Mouse (Mus musculus) left cerebral cortex, adult 18-20 months (tissue): ENCODE measurements around the gene 1810010D01Rik. TPM values are rescaled to one million over a fixed set of nuclear protein-coding genes. Genes with fewer than 3 reads are reported as not detected.

ENCODE experiments used
- DNase-seq, 2 experiments: peaks; one replicate each; pipeline ENCODE4 v3.0.0; 2021 to 2022; ENCODE audit warnings: low spot score in 2 of 2, mixed read lengths in 1 of 2
- total RNA-seq, 2 experiments: library from RNA; stranded (reverse); gene quantifications; 2 replicates each; pipeline ENCODE4 v1.2.3; 2021

The 1810010D01Rik gene
- total RNA-seq, 2 experiments from 2014 or later: 0.80 to 0.88 TPM

DNA sequence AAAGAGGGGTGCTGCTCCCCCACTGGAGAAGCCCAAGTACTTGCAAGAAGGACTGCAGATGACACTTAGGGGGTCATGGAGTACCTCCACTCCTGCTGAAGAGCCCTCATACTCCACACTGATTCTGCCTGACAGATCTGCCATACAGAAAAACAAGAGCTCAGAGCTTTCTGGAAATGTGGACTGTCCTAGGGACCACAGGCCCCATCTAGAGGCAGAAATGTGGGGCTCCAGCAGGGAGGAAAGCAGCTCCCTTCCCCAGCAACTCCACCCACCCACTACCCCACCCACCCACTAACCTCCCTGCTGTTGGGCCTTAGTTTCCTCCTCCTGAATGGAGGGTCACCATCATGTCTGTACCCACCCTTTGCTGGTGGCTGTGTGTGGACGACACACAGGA lies 8.7 kb upstream of the 1810010D01Rik start:
- no peak for DNase-seq

DNA sequence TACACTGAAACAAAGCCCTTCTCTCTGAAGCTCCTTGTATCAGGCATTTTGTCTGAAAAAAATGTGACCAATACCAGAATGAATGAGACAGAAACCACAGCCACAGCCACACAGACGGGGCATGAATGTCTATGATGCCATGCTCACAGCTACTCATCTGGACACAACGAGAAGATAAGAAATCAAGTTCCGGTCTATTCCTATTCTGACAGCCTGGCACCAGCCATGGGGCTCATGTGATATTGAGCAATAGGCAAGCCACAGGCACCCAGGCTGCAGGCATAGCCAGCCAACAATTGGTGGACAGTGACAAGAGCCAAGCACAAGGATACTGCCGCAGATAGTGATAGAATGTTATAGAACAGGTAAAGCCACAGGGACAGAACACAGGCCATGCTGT lies 7.6 kb upstream of the 1810010D01Rik start:
- no peak for DNase-seq

DNA sequence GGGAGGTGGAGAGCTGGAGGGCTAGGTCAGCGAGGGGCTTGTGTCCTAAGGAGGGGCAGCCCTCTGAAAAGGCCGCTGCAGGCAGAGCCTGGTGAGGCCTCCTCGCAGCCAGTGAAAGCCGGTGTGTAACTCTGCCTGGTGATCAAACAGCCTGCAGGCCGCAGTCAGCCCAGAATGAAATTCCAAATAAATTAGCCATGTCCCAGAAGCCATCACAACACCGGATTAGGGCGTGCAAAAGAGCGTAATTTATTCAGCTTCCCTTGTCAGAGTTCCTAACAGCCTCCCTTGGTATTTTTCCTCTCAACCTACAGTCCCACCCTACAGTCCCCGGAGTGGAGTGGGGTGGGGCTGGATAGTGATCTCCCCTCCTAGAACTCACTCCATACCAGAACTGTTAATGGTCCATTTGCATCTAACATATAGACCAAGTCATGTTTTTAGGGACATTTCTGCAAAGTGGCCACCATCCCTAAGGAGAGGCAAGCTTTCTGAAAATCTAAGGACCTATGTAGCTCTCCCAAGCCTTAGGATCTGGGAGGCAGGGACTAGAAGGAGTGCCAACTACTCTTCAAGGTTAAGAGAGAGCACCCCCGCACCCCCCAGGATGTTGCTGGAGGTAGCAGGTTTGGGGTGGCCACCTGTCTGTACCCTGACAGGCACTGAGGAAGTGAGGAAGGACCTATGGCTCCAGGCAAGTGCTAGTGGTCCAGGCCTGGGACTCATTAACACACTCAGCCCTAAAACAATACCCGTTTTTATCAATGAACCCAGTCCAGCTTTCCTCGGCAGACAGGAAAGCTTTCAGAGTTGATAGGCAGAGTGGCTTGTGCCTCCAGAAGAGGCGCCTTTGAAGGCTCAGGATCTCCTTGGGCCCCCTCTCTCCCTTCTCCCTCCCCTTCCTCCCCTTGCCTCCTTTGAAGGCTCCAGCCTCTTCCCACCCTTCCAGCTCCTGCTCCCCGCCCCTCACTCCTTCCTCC lies 4.1 kb upstream of the 1810010D01Rik start:
- DNase-seq: no peak

DNA sequence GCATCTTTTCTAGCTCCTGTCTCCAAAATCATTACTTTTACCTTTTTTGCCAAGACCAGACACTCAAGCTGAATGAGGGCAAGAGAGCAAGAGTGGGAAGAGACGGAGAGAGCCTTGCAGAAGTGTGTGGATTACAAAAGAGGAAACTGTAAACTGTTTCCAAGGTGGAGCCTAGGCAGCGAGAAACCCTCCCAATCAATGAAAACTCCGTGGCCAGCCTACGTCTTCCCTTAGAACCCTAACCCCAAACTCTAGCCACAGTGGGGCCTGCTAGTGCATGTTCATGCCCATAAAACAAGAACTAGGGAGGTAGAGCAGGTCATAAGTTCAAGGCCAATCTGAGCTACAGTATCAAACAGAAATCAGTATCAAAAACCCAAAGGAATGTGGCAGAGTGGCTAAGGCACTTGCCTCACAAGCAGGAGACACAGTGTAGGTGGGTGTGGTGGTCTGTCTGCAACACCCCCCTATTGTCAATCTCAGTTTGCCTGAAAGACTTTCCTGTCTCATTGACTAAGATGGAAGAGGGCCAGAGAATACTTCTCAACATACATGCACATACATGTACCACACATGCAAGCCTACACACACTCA lies 2.7 kb upstream of the 1810010D01Rik start:
- no peak for DNase-seq

DNA sequence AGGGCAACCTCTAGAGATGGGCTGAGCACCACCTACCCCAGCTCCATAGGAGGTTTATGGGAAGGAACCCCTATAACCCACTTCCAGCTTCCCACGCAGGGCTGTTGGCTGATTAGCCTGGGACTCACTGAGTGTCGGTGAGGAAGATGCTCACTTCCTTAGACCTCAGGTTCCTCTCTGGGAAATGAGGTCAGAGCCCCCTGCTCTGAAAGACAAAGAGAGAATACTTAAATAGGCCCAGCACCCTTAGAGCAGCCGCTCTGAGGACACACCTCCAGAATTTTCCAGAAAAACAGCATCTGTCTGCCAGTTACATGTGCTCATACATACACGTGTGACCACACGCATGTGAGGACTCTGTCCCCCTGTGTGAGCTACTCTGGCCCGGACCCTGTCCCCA lies 1.1 kb downstream of the 1810010D01Rik start:
- no peak for DNase-seq

DNA sequence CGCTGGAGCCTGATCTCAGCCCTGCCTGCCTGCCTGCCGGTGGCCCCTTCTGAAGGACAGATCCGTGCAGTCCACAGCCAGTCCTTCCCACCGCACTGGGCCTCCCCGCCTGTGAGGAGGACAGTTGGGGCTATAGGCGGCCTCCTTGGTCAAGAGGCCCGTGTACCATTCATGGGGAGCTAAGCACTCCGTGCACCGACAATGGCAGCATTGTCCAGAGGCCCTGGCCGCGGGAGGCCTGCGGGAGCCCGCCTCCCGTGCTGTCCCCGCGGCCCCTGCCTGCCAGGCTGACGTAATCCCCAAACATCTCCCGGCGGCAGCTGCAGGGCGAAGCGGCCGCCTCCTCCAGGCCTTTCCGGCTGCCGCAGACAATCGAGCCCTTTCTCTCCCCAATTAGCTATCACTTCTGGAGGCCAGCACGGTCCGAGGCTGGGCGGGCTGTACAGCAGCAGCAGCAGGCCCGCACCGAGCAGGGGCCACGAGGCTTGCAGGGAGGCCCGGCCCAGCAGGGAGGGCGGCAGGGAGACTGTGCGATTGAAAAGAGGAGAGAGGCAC lies 1.8 kb downstream of the 1810010D01Rik start:
- DNase-seq: peak; percentile 52 to 72

DNA sequence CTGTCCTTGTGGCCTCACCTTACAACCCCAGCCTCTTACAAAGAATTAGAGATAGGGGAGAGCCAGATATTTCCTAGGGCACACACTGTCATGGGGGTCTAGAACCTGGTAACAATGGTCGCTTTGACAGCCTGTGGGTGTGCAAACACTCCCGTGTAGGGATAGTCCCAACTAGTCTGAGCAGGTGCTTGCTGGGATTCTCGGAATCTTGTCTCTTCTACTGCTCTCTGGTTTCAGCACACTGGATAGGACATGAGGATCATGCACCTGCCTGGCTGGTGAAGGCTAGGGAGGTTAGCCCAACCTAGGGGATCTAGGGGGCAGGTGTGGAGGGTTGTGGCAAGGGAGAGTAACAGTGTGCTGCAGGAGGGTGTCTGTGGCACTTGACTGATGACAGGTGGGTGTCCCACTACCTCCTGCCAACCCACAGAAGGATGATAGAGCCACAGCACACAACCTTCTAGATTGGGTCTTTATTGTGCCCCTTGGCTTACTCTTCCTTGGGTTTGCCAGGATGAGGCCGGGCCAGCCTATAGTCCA lies 2.5 kb downstream of the 1810010D01Rik start:
- DNase-seq: no peak

DNA sequence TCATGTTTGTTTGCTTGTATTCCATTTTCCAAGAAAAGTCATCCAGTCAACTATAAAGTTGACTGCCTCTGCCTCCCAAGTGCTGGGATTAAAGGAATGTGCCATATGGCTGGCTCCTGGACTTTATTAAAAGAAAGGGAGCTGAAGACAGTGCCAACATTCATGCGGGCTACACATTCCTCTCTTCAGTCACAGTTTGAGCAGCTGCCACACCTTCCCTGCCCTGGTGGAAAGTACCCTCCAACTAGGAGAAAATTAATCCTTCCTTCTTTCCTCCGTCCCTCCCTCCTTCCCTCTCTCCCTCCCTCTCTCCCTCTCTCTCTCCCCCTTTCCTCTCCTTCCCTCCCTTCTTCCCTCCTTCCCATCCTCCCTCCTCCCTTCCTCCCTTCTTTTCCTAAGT lies 8.2 kb downstream of the 1810010D01Rik start:
- no peak for DNase-seq

DNA sequence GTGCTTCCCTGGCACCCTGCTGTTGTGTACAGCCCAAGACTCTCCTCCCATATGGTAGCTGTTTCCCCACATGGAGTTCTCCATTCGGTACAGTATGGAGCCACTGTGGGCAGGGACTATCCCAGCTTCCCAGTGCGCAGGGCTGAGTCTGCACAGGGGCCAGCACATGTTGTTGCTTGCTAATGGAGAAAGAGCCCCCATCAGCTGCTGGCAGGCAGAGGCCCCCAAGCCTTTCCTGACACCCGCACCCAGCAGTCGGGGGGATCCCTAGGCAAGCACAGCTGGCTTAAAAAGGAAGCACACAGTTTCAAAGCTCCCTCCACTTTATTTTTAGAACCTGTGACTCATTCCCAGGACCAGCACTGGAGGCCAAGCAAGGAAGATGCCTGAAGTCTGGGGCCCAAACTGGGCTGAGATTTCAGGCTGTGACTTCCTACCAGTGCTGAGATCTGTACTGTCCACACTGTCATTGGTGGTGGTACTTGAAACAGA lies 9.7 kb downstream of the 1810010D01Rik start:
- peak; percentile 59 to 72 for DNase-seq

DNA sequence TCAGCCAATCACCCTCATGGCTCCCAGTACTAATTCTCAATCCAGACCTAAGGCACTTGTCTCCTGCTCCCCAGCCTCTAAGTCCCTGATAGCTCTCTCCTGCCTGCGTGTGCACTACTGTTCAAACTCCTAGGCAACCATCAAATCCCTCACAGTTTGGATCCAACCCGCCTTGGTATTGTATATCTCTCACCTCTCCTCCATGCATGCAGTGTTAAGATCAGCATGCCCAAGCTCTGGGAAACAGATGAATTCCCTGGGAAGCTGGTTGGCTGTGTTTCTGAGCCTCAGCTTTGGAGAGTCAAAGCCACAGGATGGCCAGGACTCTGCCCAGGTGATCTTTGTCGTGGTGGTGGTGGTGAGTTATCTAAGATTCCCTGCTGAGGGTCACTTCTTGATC lies 10.2 kb downstream of the 1810010D01Rik start:
- no peak for DNase-seq

DNA sequence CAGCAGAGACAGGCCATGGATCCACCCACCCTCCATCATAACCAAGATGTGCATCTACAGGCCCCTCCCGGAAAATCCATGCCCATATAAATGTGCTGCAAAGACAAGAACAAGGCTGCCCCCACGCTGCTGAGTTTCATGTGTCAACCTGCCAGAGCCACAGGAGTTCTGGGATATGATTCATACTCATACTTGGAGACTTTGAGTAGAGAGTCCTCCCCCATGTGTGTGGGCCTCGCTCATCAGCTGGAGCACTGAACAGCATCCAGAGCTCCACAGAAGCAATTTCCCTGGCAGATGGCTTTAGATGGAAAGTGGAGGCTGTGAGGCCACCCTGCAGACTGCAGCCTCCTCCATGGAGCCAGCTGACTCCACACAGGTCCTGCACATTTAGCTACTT lies 10.9 kb downstream of the 1810010D01Rik start:
- peak; percentile 82 to 89 for DNase-seq

DNA sequence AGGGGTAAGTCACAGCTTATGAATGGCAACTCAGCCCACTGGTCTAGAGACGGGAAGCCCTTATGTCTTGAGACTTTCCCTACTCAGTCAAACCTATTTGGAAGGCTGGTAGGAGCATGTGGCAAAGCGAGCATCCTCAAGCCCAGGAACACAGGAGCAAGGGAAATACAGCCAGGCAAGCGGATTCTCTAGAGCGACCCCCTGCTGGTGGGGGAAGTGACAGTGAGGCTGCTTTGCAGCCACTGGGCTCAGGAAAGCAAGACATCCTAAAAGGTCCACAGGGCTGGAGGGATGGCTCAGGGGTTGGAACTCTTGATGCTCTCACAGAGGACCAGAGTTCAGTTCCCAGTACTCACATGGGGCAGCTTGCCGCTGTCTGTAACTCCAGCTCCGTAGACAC lies 11.6 kb downstream of the 1810010D01Rik start:
- no peak for DNase-seq

DNA sequence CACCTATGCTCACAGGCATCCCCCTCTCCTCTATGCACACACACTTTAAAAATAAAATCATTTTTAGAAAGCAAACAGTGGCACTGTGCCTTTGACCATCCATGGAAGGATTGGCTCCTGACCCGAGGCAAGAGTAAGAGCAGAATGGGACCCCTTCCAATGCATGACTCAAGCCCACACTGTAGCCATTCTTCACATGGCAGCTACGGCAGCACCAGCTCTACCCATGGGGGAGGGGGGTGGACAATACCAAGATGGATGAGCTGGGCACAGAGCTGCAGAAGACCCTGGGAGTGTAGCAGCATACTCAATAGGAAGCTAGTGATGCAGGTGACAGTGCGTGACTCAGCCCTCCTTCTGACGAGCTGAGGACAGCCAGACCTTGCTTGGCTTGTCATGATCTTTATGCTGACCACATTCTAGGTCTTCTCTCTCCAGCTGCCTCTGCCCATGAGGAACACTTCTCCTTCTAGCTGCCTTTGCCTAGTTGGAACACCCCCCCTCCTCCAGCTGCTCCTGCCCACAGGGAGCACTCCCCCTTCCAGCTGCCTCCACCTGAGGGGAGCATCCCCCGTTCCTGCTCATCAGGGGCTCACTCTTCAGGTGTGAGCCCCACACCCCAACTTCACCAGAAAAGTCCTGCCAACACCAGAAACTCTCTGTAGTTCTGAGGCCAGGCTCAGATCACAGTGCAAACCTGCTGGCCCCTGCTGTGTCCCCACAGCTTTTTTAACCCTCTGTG lies 12.6 kb downstream of the 1810010D01Rik start:
- DNase-seq: peak in 1 of 2 experiments; percentile 35

DNA sequence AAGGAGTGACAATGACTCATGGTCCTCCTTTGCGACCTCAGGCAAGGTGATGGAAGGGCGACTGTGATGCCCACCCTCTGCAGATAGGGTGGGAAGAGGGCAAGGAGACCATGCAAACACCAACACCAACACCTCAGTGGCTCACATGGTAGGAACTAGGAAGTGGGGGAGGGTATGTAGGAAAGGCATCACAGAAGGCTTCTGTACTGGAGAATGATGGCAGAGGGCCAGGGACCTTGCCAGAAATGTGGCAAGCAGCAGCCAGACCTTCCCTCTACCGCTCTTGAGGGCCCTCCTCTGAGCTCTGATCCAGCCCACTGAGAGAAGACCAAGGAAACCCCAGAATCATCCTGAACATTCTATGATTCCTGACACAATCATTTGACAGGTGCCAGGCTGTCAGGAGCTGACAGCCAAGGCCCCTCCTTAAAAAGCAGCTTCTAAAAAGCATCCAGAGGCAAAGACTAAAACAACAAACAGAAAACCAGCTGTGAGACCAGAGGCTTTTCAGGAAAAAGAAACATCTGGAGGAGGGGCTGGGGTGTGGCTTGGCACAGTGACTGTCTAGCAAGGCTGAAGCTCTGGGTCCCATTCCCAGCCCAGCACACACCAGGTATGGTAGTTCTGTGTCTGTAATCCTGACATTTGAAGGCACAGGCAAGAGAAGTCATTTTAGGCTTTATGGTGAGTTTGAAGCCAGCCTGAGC lies 13.3 kb downstream of the 1810010D01Rik start:
- peak; percentile 51 to 63 for DNase-seq

DNA sequence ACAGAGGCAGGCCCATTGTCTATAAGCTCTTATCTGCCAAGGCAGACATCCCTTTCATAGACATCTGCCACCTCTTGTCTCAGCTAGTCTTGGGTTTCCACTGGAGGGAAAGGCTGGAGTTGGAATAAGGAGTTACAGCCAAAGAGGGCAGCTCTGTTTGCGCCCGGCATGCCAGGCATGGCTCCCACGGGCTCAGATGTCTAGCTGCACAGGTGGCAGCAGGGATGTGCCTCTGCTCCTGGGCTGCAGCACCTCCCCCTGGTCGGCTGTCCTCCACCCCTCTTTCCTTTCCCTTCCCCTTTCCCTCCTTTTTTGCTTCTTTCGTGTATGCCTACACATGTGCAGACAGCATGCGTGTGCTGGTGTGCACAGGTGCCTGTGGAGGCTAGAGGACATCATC lies 15.1 kb downstream of the 1810010D01Rik start:
- DNase-seq: no peak

DNA sequence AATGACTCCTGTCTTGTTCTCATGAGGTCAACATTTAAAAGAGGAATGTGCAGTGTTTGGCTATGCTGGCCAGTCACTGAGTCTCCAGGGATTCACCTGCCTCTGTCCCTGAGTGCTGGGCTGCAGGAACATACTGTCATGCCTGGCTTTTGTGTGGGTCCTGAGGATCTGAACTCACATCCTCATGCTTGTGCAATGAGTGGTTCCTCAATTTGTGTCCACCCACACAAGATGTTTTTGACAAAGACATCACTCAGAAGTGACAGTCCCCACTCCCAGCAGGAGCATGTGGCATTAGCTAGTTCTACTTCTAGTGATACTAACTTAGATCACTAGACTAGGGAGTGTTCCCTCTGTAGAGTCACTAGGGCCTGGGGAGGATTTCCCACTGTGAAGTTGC lies 17.4 kb downstream of the 1810010D01Rik start:
- DNase-seq: no peak

DNA sequence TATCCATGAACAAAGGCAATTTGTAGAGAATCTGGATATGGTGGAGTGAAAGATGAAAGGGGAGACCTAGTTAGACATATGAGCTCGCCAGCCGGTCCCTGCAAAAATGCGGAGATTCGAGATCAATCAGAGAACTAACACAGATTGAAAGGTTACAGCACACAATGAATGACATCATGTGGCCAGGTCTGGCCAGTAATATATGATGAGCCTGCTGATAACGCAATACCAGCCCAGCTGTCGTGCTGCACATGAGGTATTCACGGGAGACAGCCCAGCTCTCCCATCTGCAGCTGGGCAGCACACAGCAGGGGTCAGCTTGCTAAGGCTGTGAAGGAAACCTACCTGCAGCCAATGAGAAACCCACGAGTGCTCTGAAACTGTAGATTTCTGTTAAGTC lies 18.6 kb downstream of the 1810010D01Rik start:
- DNase-seq: no peak

DNA sequence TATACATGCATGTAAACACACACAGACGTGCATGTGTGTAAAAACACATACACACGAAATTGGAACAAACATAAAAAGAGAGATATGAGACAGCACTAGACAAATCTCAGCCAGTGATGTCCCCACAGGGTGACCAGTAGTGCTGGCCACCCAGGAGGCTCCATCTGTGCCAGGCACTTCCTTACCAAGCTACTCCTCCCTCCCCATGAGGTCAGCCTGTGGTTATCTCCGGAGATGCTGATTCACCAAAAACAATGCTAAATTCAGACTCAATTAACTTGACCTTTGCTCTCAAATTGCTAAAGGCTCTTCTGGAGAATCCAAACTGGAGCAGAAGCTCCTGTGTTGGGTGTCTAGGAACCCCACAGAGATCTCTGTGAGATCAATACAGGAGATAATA lies 20.1 kb downstream of the 1810010D01Rik start:
- no peak for DNase-seq

DNA sequence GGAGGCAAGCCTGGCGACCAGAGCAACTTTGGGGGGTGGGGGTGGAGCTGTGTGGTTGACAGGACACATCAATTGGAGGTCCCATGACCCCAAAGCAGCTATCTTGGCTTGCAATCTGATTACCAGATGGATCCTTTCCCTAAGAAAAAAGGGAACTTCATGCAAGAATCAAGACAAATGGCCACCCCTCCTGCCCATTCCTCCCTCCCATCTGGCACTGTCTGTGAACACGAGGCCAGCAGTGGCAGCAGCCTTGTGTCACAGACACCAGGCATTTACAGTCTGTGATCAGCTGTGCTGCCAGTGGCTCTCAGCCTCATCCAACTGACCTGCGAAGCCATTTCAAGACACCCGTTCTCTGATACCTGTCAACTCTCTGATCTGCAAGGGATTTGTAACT lies 25.5 kb downstream of the 1810010D01Rik start:
- DNase-seq: no peak

DNA sequence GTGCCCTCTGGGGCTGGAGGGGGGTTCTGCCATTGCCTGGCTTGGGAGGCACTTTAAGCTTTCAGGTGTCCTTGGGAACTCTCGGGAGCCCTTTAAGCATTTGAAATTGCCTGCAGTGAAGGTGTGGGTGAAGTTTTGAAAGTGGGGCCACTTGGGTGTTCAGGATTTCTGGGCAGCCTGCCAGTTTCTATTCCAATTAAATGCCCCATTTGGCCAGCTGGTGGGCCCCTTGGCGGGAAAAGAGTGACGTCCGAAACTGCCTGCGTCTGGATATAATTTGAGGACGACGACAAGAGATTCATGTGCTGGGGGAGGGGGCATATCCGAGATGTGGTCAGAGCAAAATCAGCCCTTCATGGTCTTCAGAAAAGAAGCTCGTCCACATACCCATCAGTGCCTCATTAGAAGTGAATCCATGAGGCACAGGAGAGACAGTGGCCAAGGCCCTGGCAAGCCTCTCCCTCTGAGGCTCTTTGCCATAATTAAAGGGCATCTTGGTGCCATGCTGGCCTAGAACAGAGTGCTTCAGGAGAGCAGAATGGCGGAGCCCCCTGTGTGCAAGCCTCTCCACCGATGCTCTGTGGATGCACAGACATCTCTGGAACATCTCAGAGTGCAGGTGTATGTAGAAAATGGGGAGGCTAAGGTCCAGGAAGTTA lies 26.4 kb downstream of the 1810010D01Rik start:
- no peak for DNase-seq
